Mouse (Mus musculus) left cerebral cortex, adult 9 months (tissue): ENCODE results near the gene Krtap4-2.

Experiments used
- DNase-seq, 2 experiments: peaks; one replicate each; pipeline ENCODE4 v3.0.0; 2022; ENCODE audit warnings: low spot score in 2 of 2

Krtap4-2 gene

GRCm38 (mm10) chr11:99590981-99591380 lies 43.9 kb downstream of the Krtap4-2 start, which contains the start of gene Krtap1-3:
Gene Krtap1-3, minus strand, starts transcription at chr11:99591339.
- DNase-seq: no peak

- peak in 1 of 2 experiments; percentile 6 for DNase-seq
Measured at GRCm38 (mm10) chr11:99585096-99585495, 49.8 kb downstream of the Krtap4-2 start.
